Mouse (Mus musculus) liver, adult 2 months (tissue): ENCODE results near the gene Smc1a. TPM values are rescaled to one million over a fixed set of nuclear protein-coding genes. Genes with fewer than 3 reads are reported as not detected.

ENCODE experiments used
- DNase-seq: peaks from one replicate; pipeline ENCODE4 v3.0.0-alpha.2; 2011; ENCODE audit warnings: low read depth, low spot score; ENCODE audit errors: extremely low read depth
- H3K27ac ChIP-seq: fragments of 200-500 bp; replicated peaks from 2 replicates; pipeline ENCODE4 v1.5.1; 2012; ENCODE audit warnings: low read depth, mild to moderate bottlenecking, control low read depth, inconsistent platforms, low read length; ENCODE audit not compliant: insufficient read depth
- H3K27me3 ChIP-seq: fragments of 200-500 bp; 2 replicates; pipeline ENCODE4 v1.6.1; 2012; ENCODE audit warnings: mild to moderate bottlenecking, moderate library complexity, low read length, inconsistent platforms; ENCODE audit not compliant: control insufficient read depth, insufficient read depth
- H3K36me3 ChIP-seq: fragments of 200-500 bp; 2 replicates; pipeline ENCODE4 v1.6.1; 2012; ENCODE audit warnings: low read length, inconsistent platforms; ENCODE audit not compliant: control insufficient read depth, insufficient read depth
- H3K4me1 ChIP-seq: fragments of 200-500 bp; 2 replicates; pipeline ENCODE4 v1.6.1; 2011; ENCODE audit warnings: low read length; ENCODE audit not compliant: control insufficient read depth, insufficient read depth
- H3K4me3 ChIP-seq: fragments of 200-500 bp; 2 replicates; pipeline ENCODE4 v1.5.1; 2011; ENCODE audit warnings: low read depth, mild to moderate bottlenecking, control low read depth, low read length, moderate library complexity; ENCODE audit not compliant: insufficient read depth
- H3K79me2 ChIP-seq: fragments of 200-500 bp; 2 replicates; pipeline ENCODE4 v1.6.1; 2012; ENCODE audit warnings: inconsistent platforms, mild to moderate bottlenecking, low read length, moderate library complexity; ENCODE audit not compliant: control insufficient read depth, insufficient read depth
- H3K9ac ChIP-seq: fragments of 200-500 bp; 2 replicates; pipeline ENCODE4 v1.6.1; 2012; ENCODE audit warnings: low read depth, mild to moderate bottlenecking, control low read depth, inconsistent platforms, low read length
- CTCF ChIP-seq: fragments of 200-500 bp; IDR thresholded peaks from 2 replicates; pipeline ENCODE4 v1.5.1; 2011; ENCODE audit warnings: low read depth, low read length, control low read depth
- POLR2A ChIP-seq: fragments of 200-500 bp; IDR thresholded peaks from 2 replicates; pipeline ENCODE4 v1.6.1; 2011; ENCODE audit warnings: low read length, control low read depth; ENCODE audit not compliant: insufficient read depth; ENCODE audit errors: extremely low read depth
- WGBS: fragments of 180-500 bp; shearing (Covaris S2); methylation state at CpG from one replicate; pipeline ENCODE4 v1.1.7; 2018; 5-methylcytosine and 5-hydroxymethylcytosine counted together
- polyA plus RNA-seq: library from polyadenylated mRNA; depleted of rRNA; stranded (reverse); fragments of >200 nt; gene quantifications from 2 replicates; pipeline ENCODE4 v1.2.3, GENCODE M21; 2012; rRNA removed
- total RNA-seq: library from RNA; depleted of rRNA; stranded (reverse); fragments of >200 nt; gene quantifications from 2 replicates; pipeline ENCODE4 v1.2.3, GENCODE M21; 2014; rRNA removed

The Smc1a gene
- total and polyA plus RNA-seq, 2 experiments: 10.9 to 23.7 TPM

- Histone ChIP-seq H3K79me2 (no peaks in the 10 kb centered on the region), H3K36me3 (no peaks in the 10 kb centered on the region), H3K4me1 (no peaks in the 10 kb centered on the region), H3K27me3 (no peaks in the 10 kb centered on the region), H3K27ac (no peak overlapping the region), H3K4me3 (no peak overlapping the region), H3K9ac (no peak overlapping the region)
- 44% methylated on average over 1 of the region's 1 CpGs for WGBS
- DNase-seq: no peak
- no peak for TF ChIP-seq POLR2A
- TF ChIP-seq CTCF: no peak
Measured at GRCm38 (mm10) chrX:152097572-152097971, 81.3 kb downstream of the Smc1a start.

Other genes with a start within 250 kb of the Smc1a start
- gene Huwe1, start 215.6 kb upstream of the Smc1a start, total RNA-seq: 82.1 and 89.5 TPM in 2 replicates
- gene Huwe1, start 215.6 kb upstream of the Smc1a start, polyA plus RNA-seq: 23.2 and 32.6 TPM in 2 replicates
- 205 and 230 TPM in 2 replicates for gene Hsd17b10, start 14.6 kb upstream of the Smc1a start, total RNA-seq
- 118 and 151 TPM in 2 replicates for gene Hsd17b10, start 14.6 kb upstream of the Smc1a start, polyA plus RNA-seq
- 0.87 and 1.2 TPM in 2 replicates for gene Ribc1, start 133 bp upstream of the Smc1a start, total RNA-seq
- gene Ribc1, start 133 bp upstream of the Smc1a start, polyA plus RNA-seq: 0.43 and 0.68 TPM in 2 replicates
- 4.1 and 4.8 TPM in 2 replicates for gene Iqsec2, start 127.8 kb downstream of the Smc1a start, total RNA-seq
- 9.5 and 11.5 TPM in 2 replicates for gene Iqsec2, start 127.8 kb downstream of the Smc1a start, polyA plus RNA-seq
- gene Kdm5c, start 216.6 kb downstream of the Smc1a start, total RNA-seq: 22.1 and 25.2 TPM in 2 replicates
- gene Kdm5c, start 216.6 kb downstream of the Smc1a start, polyA plus RNA-seq: 49.0 and 65.5 TPM in 2 replicates